Comparison of ENCODE assay signal across 8 mouse cellular contexts in genomic region chr2:5906625-5907024, GRCm38 (mm10). TPM values are rescaled to one million over a fixed set of nuclear protein-coding genes. Genes with fewer than 3 reads are reported as not detected.
DNase-seq lines count a peak whose midpoint lies in the region; ATAC-seq and TF ChIP-seq lines count a peak whose summit lies in the region.

No protein-coding gene starts in this region.

- TF ChIP-seq CTCF in liver, adult 2 months (IDR thresholded peaks at IDR 0.05; ENCODE audit: low read depth, low read length) = peak; percentile 28; the same call in 1 of the 2 replicates

- H3K9me3 ChIP-seq in liver, embryonic 11.5 days (ENCODE audit: control insufficient read depth, low read length) = no peaks in the 10 kb centered on the region

- no peak overlapping the region for H3K4me3 ChIP-seq in liver, adult 2 months (ENCODE audit: insufficient read depth, low read depth, low read length)
- H3K4me3 ChIP-seq in liver, embryonic 11.5 days (ENCODE audit: low read depth, low read length) = no peak overlapping the region

- no peak for ATAC-seq in liver, embryonic 11.5 days (replicated peaks; ENCODE audit: low FRiP score)
- ATAC-seq in megakaryocyte-erythroid progenitor cell, adult 5-6 weeks (replicated peaks; ENCODE audit: low FRiP score, low TSS enrichment, poor library complexity, severe bottlenecking) = peak; percentile 81

- H3K9ac ChIP-seq in liver, adult 2 months (ENCODE audit: low read depth, low read length) = no peak overlapping the region
- no peak overlapping the region for H3K9ac ChIP-seq in liver, embryonic 11.5 days (ENCODE audit: low read depth, low read length)

- no peak overlapping the region for H3K27ac ChIP-seq in liver, adult 2 months (replicated peaks; ENCODE audit: insufficient read depth, low read depth, low read length)
- H3K27ac ChIP-seq in liver, embryonic 11.5 days (ENCODE audit: low read depth, low read length) = no peak overlapping the region

- H3K79me2 ChIP-seq in liver, adult 2 months (ENCODE audit: control insufficient read depth, insufficient read depth, low read length) = no peaks in the 10 kb centered on the region

- 70% methylated on average over 3 of the region's 3 CpGs for WGBS in liver, adult 2 months
- 42% methylated on average over 3 of the region's 3 CpGs for WGBS in liver, embryonic 11.5 days

- peak; percentile 50 to 78 for DNase-seq in adrenal gland, adult (ENCODE audit: inconsistent age in 2 of 2, low spot score in 1 of 2)
- no peak for DNase-seq in adrenal gland, postnatal 4 days (ENCODE audit: low spot score in 2 of 2)
- DNase-seq in liver, adult 2 months (ENCODE audit: extremely low read depth, low read depth, low spot score) = peak; percentile 51
- no peak for DNase-seq in liver, embryonic 11.5 days (ENCODE audit: low spot score)
- peak; percentile 64 for DNase-seq in brain, adult 2 months (ENCODE audit: low read depth, low spot score)
- peak; percentile 21 to 35 for DNase-seq in heart, postnatal 14 days
- DNase-seq in ovary, postnatal 36 days (ENCODE audit: low spot score) = no peak

- no peak overlapping the region for H3K4me2 ChIP-seq in liver, embryonic 11.5 days

- no peak for TF ChIP-seq POLR2A in liver, adult 2 months (IDR thresholded peaks at IDR 0.05; ENCODE audit: extremely low read depth, insufficient read depth, low read length)

- intact Hi-C loops in heart, postnatal 14 days (cut with DNase I) = no loop called here

- peaks cover 68% of the 10 kb centered on the region for H3K36me3 ChIP-seq in liver, adult 2 months (ENCODE audit: control insufficient read depth, insufficient read depth, low read length)
- no peaks in the 10 kb centered on the region for H3K36me3 ChIP-seq in liver, embryonic 11.5 days (ENCODE audit: control insufficient read depth, insufficient read depth, low read length)

- H3K4me1 ChIP-seq in liver, adult 2 months (ENCODE audit: control insufficient read depth, insufficient read depth, low read length) = no peaks in the 10 kb centered on the region
- H3K4me1 ChIP-seq in liver, embryonic 11.5 days (replicated peaks; ENCODE audit: control insufficient read depth, insufficient read depth, low read length) = no peaks in the 10 kb centered on the region

- H3K27me3 ChIP-seq in liver, adult 2 months (ENCODE audit: control insufficient read depth, insufficient read depth, low read length) = no peaks in the 10 kb centered on the region
- no peaks in the 10 kb centered on the region for H3K27me3 ChIP-seq in liver, embryonic 11.5 days (replicated peaks; ENCODE audit: control insufficient read depth, insufficient read depth, low read length)

RNA-seq across cellular contexts. Expression of gene Sec61a2, which starts 11.4 kb away (rescaled TPM):
- 10 to 100 TPM; 72.0 to 75.8 TPM for total RNA-seq in adrenal gland, postnatal 4 days (2021)
- total RNA-seq in liver, adult 2 months (2014; rRNA removed) = 14.2 and 17.1 TPM in 2 replicates
- polyA plus RNA-seq in liver, adult 2 months (2012; rRNA removed) = 4.5 and 8.2 TPM in 2 replicates
- polyA plus RNA-seq in liver, embryonic 11.5 days (2014; fragmentation: Nextera tagmentation; extraction: Ambion mirVana) = 48.1 and 51.8 TPM in 2 replicates
- total RNA-seq in heart, postnatal 14 days (2021) = 10 to 100 TPM; 19.8 to 21.1 TPM
- total RNA-seq in megakaryocyte-erythroid progenitor cell, adult 5-6 weeks (2014; fragmentation: Nextera tagmentation) = 38.4 and 51.5 TPM in 2 replicates
- total RNA-seq in megakaryocyte-erythroid progenitor cell, adult 5-6 weeks (2017) = 15.2 and 42.3 TPM in 2 replicates

RNA-seq across cellular contexts. Expression of gene Dhtkd1, which starts 36.0 kb away (rescaled TPM):
- 10 to 100 TPM in 1 of 2 experiments, 1 to 10 TPM in 1; 9.2 to 11.3 TPM for total RNA-seq in adrenal gland, postnatal 4 days (2021)
- total RNA-seq in liver, adult 2 months (2014; rRNA removed) = 81.6 and 84.2 TPM in 2 replicates
- polyA plus RNA-seq in liver, adult 2 months (2012; rRNA removed) = 31.3 and 44.1 TPM in 2 replicates
- 3.5 and 4.8 TPM in 2 replicates for polyA plus RNA-seq in liver, embryonic 11.5 days (2014; fragmentation: Nextera tagmentation; extraction: Ambion mirVana)
- total RNA-seq in heart, postnatal 14 days (2021) = 1 to 10 TPM; 1.9 to 5.7 TPM
- total RNA-seq in megakaryocyte-erythroid progenitor cell, adult 5-6 weeks (2014; fragmentation: Nextera tagmentation) = 2.4 and 2.7 TPM in 2 replicates
- total RNA-seq in megakaryocyte-erythroid progenitor cell, adult 5-6 weeks (2017) = 1.1 and 5.7 TPM in 2 replicates

RNA-seq across cellular contexts. Expression of gene Gm13199, which starts 43.9 kb away (rescaled TPM):
- 1 to 10 TPM in 1 of 2 experiments, under 1 TPM in 1; 0.96 to 2.2 TPM for total RNA-seq in adrenal gland, postnatal 4 days (2021)
- 0.34 and 0.65 TPM in 2 replicates for total RNA-seq in liver, adult 2 months (2014; rRNA removed)
- 0.27 and 0.57 TPM in 2 replicates for polyA plus RNA-seq in liver, adult 2 months (2012; rRNA removed)
- 2.0 TPM in 2 replicates for polyA plus RNA-seq in liver, embryonic 11.5 days (2014; fragmentation: Nextera tagmentation; extraction: Ambion mirVana)
- not detected for total RNA-seq in heart, postnatal 14 days (2021)
- not detected in 2 replicates for total RNA-seq in megakaryocyte-erythroid progenitor cell, adult 5-6 weeks (2014; fragmentation: Nextera tagmentation)
- total RNA-seq in megakaryocyte-erythroid progenitor cell, adult 5-6 weeks (2017) = not detected in 2 replicates

RNA-seq across cellular contexts. Expression of gene Upf2, which starts 44.6 kb away (rescaled TPM):
- 10 to 100 TPM; 26.4 to 26.5 TPM for total RNA-seq in adrenal gland, postnatal 4 days (2021)
- 7.7 and 10.1 TPM in 2 replicates for total RNA-seq in liver, adult 2 months (2014; rRNA removed)
- 1.5 and 1.6 TPM in 2 replicates for polyA plus RNA-seq in liver, adult 2 months (2012; rRNA removed)
- 10.4 and 10.7 TPM in 2 replicates for polyA plus RNA-seq in liver, embryonic 11.5 days (2014; fragmentation: Nextera tagmentation; extraction: Ambion mirVana)
- 10 to 100 TPM; 12.6 to 13.4 TPM for total RNA-seq in heart, postnatal 14 days (2021)
- total RNA-seq in megakaryocyte-erythroid progenitor cell, adult 5-6 weeks (2014; fragmentation: Nextera tagmentation) = 26.7 and 28.0 TPM in 2 replicates
- 29.3 and 51.9 TPM in 2 replicates for total RNA-seq in megakaryocyte-erythroid progenitor cell, adult 5-6 weeks (2017)

Comparison
In these comparisons a context has a peak if more than half of its experiments do, and no peak if none do; other contexts are left out.
1. DNase-seq: peak in adrenal gland, adult (2 of 2), liver, adult 2 months (single experiment), brain, adult 2 months (single experiment) and heart, postnatal 14 days (2 of 2); none in adrenal gland, postnatal 4 days (0 of 2), liver, embryonic 11.5 days (single experiment) and ovary, postnatal 36 days (single experiment).